Mouse (Mus musculus) myocyte (in vitro differentiated cells): ENCODE results near the gene Agap3.

Experiments used
- E2F4 ChIP-seq: IDR thresholded peaks from one replicate; pipeline ENCODE4 v1.6.1; 2011; ENCODE audit warnings: mild to moderate bottlenecking, control low read depth, moderate library complexity; ENCODE audit not compliant: insufficient read depth
- MAX ChIP-seq: IDR thresholded peaks from one replicate; pipeline ENCODE4 v1.6.1; 2011; ENCODE audit warnings: low read depth, mild to moderate bottlenecking, control low read depth
- POLR2A ChIP-seq: IDR thresholded peaks from one replicate; pipeline ENCODE4 v1.6.1; 2011; ENCODE audit warnings: low read depth, mild to moderate bottlenecking, control low read depth, moderate library complexity; ENCODE audit not compliant: insufficient read length
- POLR2AphosphoS2 ChIP-seq: IDR thresholded peaks from one replicate; pipeline ENCODE4 v1.6.1; 2011; ENCODE audit warnings: low read depth, control low read depth; ENCODE audit not compliant: insufficient read length
- TCF3 ChIP-seq: IDR thresholded peaks from one replicate; pipeline ENCODE4 v1.6.1; 2011; ENCODE audit warnings: low read depth, control low read depth; ENCODE audit not compliant: insufficient read length
- USF1 ChIP-seq: IDR thresholded peaks from one replicate; pipeline ENCODE4 v1.6.1; 2011; ENCODE audit warnings: low read depth, mild to moderate bottlenecking, control low read depth, moderate library complexity

DNA sequence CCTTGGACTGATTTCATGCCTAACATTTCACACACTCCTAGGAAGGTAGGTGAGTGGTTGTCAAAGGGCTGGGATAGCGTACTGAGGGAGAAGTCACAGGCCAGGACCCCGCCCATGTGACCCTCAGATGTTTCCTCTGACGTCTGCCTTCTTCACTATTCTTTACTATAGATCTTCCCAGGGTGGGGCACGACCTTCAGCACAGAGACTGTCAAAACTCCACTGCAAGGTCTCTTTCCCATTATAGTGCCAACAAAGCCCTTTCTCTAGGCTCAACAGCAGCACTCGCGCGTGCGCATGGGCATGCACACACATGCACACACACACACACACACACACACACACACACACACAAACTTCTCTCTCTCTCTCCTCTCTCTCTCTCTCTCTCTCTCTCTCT lies 71.8 kb downstream of the Agap3 start:
- TF ChIP-seq USF1 (no peak), POLR2AphosphoS2 (no peak), TCF3 (no peak), MAX (no peak), POLR2A (no peak), E2F4 (no peak)
